Mouse (Mus musculus) kidney, embryonic 14.5 days (tissue): ENCODE measurements around the gene Alox12b. TPM values are rescaled to one million over a fixed set of nuclear protein-coding genes. Genes with fewer than 3 reads are reported as not detected.

Experiments
- ATAC-seq: fragments of 200-750 bp; cut with Nextera tagmentation; 2 replicates; pipeline ENCODE4 v1.8.0; 2017; ENCODE audit warnings: moderate number of reproducible peaks, mild to moderate bottlenecking, moderate TSS enrichment, moderate library complexity; ENCODE audit not compliant: low FRiP score, low TSS enrichment
- H3K27ac ChIP-seq: fragments of 300-500 bp; sonication (generic); 2 replicates; pipeline ENCODE4 v1.5.1; 2014; ENCODE audit warnings: low read depth, mild to moderate bottlenecking, low read length, moderate library complexity, mixed read lengths
- H3K27me3 ChIP-seq: fragments of 300-500 bp; sonication (generic); 2 replicates; pipeline ENCODE4 v1.6.1; 2014; ENCODE audit warnings: mild to moderate bottlenecking, low read length; ENCODE audit not compliant: control insufficient read depth, insufficient read depth
- H3K36me3 ChIP-seq: fragments of 300-500 bp; sonication (generic); 2 replicates; pipeline ENCODE4 v1.6.1; 2014; ENCODE audit warnings: low read length, mixed read lengths; ENCODE audit not compliant: control insufficient read depth, insufficient read depth
- H3K4me1 ChIP-seq: fragments of 300-500 bp; sonication (generic); 2 replicates; pipeline ENCODE4 v1.6.1; 2014; ENCODE audit warnings: low read length, mixed read lengths; ENCODE audit not compliant: control insufficient read depth, insufficient read depth
- H3K4me2 ChIP-seq: fragments of 300-500 bp; sonication (generic); replicated peaks from 2 replicates; pipeline ENCODE4 v1.6.1; 2014; ENCODE audit warnings: low read depth, mild to moderate bottlenecking, low read length
- H3K4me3 ChIP-seq: fragments of 300-500 bp; sonication (generic); 2 replicates; pipeline ENCODE4 v1.5.1; 2014; ENCODE audit warnings: mild to moderate bottlenecking, low read length
- H3K9ac ChIP-seq: fragments of 300-500 bp; sonication (generic); 2 replicates; pipeline ENCODE4 v1.6.1; 2014; ENCODE audit warnings: low read depth, mild to moderate bottlenecking, low read length, moderate library complexity
- H3K9me3 ChIP-seq: fragments of 300-500 bp; sonication (generic); 2 replicates; pipeline ENCODE4 v1.6.1; 2016; ENCODE audit warnings: low read length; ENCODE audit not compliant: control insufficient read depth
- WGBS: fragments of 180-500 bp; shearing (Covaris S2); extraction: QIAGEN DNeasy Blood & Tissue Kit; methylation state at CpG from one replicate; pipeline ENCODE4 v1.1.7; 2014; 5-methylcytosine and 5-hydroxymethylcytosine counted together
- polyA plus RNA-seq: library from polyadenylated mRNA; unstranded; fragments of >200 nt; fragmentation: Nextera tagmentation; extraction: Ambion mirVana; gene quantifications from 2 replicates; pipeline ENCODE4 v1.2.1, GENCODE M21; 2014

Gene Alox12b
- polyA plus RNA-seq, 1 experiment from 2014 or later: 0.28 TPM

GRCm38 (mm10) chr11:69174722-69175121 lies 17.9 kb downstream of the Alox12b start:
- Histone ChIP-seq H3K4me1 (0 out of 2 replicates have a peak, but pooled peaks cover 3% of the 10 kb centered on the region), H3K27ac (no peak overlapping the region), H3K9ac (no peak overlapping the region), H3K4me2 (no peak overlapping the region), H3K27me3 (no peaks in the 10 kb centered on the region), H3K4me3 (no peak overlapping the region), H3K9me3 (no peaks in the 10 kb centered on the region), H3K36me3 (no peaks in the 10 kb centered on the region)
- WGBS: 85% methylated on average over 7 of the region's 7 CpGs
- no peak for ATAC-seq

- Histone ChIP-seq H3K4me1 (no peaks in the 10 kb centered on the region), H3K36me3 (no peaks in the 10 kb centered on the region), H3K4me2 (no peak overlapping the region), H3K4me3 (no peak overlapping the region), H3K27ac (no peak overlapping the region), H3K9ac (no peak overlapping the region), H3K27me3 (no peaks in the 10 kb centered on the region), H3K9me3 (no peaks in the 10 kb centered on the region)
- no peak for ATAC-seq
- WGBS: 74% methylated on average over 3 of the region's 3 CpGs
Observed at GRCm38 (mm10) chr11:69178525-69178924, 21.7 kb downstream of the Alox12b start.

DNA sequence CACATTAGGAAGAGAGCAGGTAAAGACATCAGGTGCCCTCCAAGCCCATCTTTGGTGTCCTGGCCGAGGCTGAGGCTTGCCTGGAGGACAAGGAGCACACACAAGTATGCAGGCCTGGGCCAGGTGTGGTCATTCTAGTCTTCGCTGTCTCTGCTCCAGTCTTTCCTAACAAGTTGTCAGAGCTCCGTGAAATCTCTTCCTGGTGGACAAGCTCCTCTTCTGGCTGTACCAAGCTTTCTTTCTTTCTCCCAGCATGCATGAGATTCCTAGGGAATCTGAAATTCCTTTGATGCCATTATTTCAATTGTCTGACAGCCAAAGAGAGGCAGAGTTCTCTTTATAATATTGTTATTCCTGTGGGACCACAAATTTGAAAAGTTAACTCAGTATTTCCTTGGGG lies 22.7 kb downstream of the Alox12b start:
- Histone ChIP-seq H3K27me3 (no peaks in the 10 kb centered on the region), H3K27ac (no peak overlapping the region), H3K9ac (no peak overlapping the region), H3K4me1 (no peaks in the 10 kb centered on the region), H3K9me3 (no peaks in the 10 kb centered on the region), H3K36me3 (no peaks in the 10 kb centered on the region), H3K4me3 (no peak overlapping the region), H3K4me2 (no peak overlapping the region)
- ATAC-seq: no peak
- WGBS: 79% methylated on average over 3 of the region's 3 CpGs

GRCm38 (mm10) chr11:69180120-69180519 lies 23.3 kb downstream of the Alox12b start:
- no peaks in the 10 kb centered on the region for H3K27me3 ChIP-seq
- no peak overlapping the region for H3K4me3 ChIP-seq
- no peak overlapping the region for H3K27ac ChIP-seq
- H3K9me3 ChIP-seq: no peaks in the 10 kb centered on the region
- no peak overlapping the region for H3K4me2 ChIP-seq
- no peaks in the 10 kb centered on the region for H3K4me1 ChIP-seq
- no peak overlapping the region for H3K9ac ChIP-seq
- H3K36me3 ChIP-seq: no peaks in the 10 kb centered on the region
- 81% methylated on average over 4 of the region's 4 CpGs for WGBS
- no peak for ATAC-seq

- Histone ChIP-seq H3K4me1 (no peaks in the 10 kb centered on the region), H3K27me3 (no peaks in the 10 kb centered on the region), H3K4me3 (no peak overlapping the region), H3K9ac (no peak overlapping the region), H3K4me2 (no peak overlapping the region), H3K36me3 (no peaks in the 10 kb centered on the region), H3K9me3 (no peaks in the 10 kb centered on the region), H3K27ac (no peak overlapping the region)
- no peak for ATAC-seq
- 74% methylated on average over 5 of the region's 5 CpGs for WGBS
Observed at GRCm38 (mm10) chr11:69185031-69185430, 28.2 kb downstream of the Alox12b start.

DNA sequence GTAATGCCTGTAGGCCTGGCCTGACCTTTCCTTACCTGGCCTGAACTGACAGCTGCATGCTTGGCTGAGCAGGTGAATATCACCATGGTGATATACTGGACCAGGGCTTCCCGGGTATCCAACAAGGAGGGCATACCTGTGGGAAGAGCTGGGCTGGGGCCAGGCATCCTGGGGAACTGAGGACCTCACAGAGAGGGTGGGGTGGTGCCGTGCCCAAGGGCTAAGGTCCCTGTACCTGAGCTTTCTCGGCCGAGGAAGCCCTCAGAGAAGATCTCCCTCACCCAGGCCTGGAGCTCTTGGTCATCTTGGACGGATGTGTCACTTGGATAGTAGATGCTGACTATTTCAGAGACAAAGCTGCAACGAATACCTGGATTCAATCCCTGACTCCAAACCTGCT lies 29.1 kb downstream of the Alox12b start:
- Histone ChIP-seq H3K36me3 (no peaks in the 10 kb centered on the region), H3K9ac (no peak overlapping the region), H3K9me3 (no peaks in the 10 kb centered on the region), H3K27me3 (no peaks in the 10 kb centered on the region), H3K4me1 (no peaks in the 10 kb centered on the region), H3K27ac (no peak overlapping the region), H3K4me3 (no peak overlapping the region), H3K4me2 (no peak overlapping the region)
- WGBS: 86% methylated on average over 6 of the region's 6 CpGs
- ATAC-seq: no peak

GRCm38 (mm10) chr11:69192840-69193239 lies 36.1 kb downstream of the Alox12b start:
- no peak for ATAC-seq
- Histone ChIP-seq H3K4me1 (no peaks in the 10 kb centered on the region), H3K4me2 (no peak overlapping the region), H3K9me3 (no peaks in the 10 kb centered on the region), H3K27ac (no peak overlapping the region), H3K27me3 (peaks cover 24% of the 10 kb centered on the region), H3K9ac (no peak overlapping the region), H3K4me3 (no peak overlapping the region), H3K36me3 (no peaks in the 10 kb centered on the region)
- whole genome bisulfite sequencing: 0% methylated on average over 1 of the region's 1 CpGs

DNA sequence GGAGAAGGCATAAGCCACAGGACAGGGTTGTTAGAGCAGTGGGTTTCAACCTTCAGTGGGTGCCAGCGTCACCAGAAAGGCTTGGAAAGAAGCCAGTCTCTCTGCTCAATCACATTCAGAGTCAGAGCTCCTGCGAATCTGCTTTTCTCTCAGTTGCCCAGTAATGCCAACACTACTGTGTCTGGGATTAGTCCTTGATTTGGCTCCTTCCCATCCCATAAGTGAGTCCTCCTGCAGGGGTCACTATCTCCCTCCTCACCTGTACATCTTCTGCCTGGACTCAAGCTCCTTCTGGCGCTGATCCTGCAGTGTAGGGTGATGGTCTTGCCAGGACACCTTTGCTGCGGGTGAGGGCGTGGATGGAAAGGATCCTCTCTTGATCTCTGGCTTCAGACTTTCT lies 40.0 kb downstream of the Alox12b start:
- Histone ChIP-seq H3K4me3 (no peak overlapping the region; the same call in 1 of the 2 replicates), H3K4me2 (peak overlapping the region; percentile 33), H3K36me3 (no peaks in the 10 kb centered on the region), H3K4me1 (no peaks in the 10 kb centered on the region), H3K9me3 (no peaks in the 10 kb centered on the region), H3K9ac (no peak overlapping the region), H3K27me3 (peaks cover 29% of the 10 kb centered on the region), H3K27ac (no peak overlapping the region)
- ATAC-seq: no peak
- WGBS: 5% methylated on average over 5 of the region's 5 CpGs

DNA sequence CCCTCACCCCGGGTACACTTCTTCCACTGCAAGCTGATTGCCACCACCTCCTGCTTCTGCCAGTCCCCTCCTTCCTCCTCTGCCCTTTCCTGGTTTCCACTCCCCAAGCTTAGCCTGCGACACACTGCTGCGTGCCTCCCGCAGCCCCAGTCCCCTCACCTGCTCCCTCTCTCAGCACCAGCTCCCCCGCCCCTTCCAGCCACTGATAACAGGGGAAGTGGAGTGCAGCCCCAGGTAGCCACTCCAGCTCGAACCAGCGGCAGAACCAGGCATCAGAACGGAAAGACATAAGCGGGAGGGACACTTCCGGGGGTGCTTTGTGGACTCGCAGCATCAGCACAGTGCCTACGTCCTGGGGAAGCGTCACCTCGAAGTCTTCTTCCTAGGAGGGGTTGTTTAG lies 40.4 kb downstream of the Alox12b start:
- Histone ChIP-seq H3K27me3 (peaks cover 29% of the 10 kb centered on the region), H3K36me3 (no peaks in the 10 kb centered on the region), H3K4me3 (peak overlapping the region; percentile 24; the same call in 1 of the 2 replicates), H3K4me2 (peak overlapping the region; percentile 33), H3K4me1 (no peaks in the 10 kb centered on the region), H3K9me3 (no peaks in the 10 kb centered on the region), H3K9ac (peak overlapping the region; percentile 23; the same call in 1 of the 2 replicates), H3K27ac (no peak overlapping the region)
- no peak; the same call in 1 of the 2 replicates for ATAC-seq
- WGBS: 1% methylated on average over 14 of the region's 14 CpGs
